Mouse (Mus musculus) inflammation-experienced regulatory T-cells, adult 6 months (primary cell): ENCODE data around the gene Cnnm1. TPM values are rescaled to one million over a fixed set of nuclear protein-coding genes. Genes with fewer than 3 reads are reported as not detected.

Experiments
- ATAC-seq: one replicate; pipeline ENCODE4 v1.8.0; 2017
- polyA plus RNA-seq, 3 experiments: library from polyadenylated mRNA; unstranded; fragments of 100-300 nt; shearing (Covaris generic); gene quantifications; one replicate each; pipeline ENCODE4 v1.2.1; 2017

Gene Cnnm1
- not detected for polyA plus RNA-seq

DNA sequence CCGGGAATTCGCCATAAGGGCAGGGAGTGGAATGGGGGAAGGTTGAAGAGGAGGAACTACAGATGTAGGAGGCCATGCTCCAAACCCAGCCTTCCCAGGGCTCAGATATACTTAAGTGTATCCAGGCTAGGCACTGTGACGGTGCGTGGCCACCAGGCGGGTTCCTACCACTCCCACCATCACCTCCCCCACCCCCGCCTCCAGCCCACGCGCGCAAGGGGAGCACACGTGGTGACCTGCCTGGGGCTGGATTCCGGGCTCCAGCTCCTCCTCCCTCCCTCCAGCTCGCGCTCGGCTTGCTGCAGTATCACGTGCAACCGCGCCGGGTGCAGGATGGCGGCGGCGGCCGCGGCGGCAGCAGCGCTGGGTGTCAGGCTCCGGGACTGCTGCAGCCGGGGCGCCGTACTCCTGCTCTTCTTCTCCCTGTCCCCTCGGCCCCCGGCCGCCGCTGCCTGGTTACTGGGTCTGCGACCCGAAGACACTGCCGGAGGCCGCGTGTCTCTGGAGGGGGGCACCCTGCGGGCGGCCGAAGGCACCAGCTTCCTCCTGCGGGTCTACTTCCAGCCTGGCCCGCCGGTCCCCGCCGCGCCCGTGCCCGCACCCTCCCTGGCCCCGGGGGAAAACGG lies at the start of gene Cnnm1:
TSS of gene Cnnm1 (plus strand) at position 325 of the 626 bp plus-strand sequence.
- no peak for ATAC-seq

DNA sequence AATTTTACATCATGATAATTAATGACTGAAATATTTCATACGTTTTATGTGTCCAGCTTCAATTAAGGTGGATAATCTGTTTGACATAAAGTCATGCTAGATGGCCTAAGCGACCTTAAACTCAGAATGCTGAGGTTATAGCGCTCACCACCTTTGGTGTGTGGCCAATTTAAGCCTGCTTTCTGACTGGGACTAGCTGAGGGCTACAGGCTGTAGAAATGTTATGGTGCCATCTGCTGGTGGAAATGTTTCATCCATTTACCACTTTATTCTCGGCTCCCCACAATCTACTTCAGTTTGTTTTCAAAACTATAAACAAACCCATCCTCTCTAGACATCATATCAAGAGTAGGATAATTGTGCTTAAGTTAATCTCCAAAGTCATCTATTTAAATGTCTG lies 43.9 kb upstream of the Cnnm1 start:
- ATAC-seq: no peak

DNA sequence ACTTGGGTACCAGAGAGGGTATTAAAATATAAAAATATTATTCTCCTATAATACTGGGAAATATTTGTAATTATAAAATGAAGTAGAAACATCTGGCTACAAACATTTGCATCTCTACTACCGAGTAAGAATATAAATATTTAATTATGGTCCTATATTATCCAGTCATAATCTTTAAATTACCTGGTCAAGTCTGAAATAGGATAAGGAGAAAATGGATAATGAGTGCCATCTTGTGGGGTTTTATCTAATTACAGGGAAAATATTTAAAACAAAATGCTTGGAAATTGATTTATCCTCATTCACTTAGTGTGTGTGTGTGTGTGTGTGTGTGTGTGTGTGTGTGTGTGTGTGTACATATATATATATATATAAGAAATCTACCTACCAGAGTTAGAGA lies 33.1 kb upstream of the Cnnm1 start:
- no peak for ATAC-seq

DNA sequence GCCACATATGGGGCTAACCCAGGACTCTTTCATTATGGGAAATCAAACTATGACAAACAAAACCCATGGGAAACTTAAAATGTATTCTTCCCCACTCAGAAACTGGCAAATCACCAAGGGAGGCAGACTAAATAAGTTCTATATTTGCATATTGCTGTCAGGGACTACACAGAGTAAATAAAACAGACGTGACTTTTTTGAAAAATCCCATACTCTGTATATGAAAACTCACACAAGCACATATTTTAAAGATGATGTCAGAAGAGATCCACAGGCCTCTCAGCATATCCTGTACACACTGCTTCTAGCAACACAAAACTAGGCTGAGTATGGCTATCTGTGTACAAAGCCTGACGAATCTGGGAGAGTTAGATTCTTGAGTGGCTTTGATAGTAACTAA lies 24.7 kb upstream of the Cnnm1 start:
- ATAC-seq: no peak

DNA sequence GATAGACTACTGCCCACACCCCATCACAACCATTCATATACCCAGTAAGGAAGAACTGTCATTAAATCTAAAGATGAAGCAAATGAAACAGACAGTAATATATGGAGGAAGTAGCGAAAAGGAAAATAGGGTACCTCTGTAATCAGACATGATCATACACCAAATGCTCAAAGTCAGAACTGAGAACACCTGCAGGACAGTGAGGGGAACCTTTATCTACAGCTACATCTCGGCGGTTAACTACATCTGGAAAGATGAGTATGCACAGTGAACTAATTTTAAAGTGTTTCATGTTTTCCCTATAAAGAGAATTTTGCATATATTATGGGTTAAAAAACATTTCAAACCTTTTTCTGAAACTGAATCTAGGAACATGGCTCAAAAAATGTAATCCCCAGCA lies 19.7 kb upstream of the Cnnm1 start:
- ATAC-seq: no peak

DNA sequence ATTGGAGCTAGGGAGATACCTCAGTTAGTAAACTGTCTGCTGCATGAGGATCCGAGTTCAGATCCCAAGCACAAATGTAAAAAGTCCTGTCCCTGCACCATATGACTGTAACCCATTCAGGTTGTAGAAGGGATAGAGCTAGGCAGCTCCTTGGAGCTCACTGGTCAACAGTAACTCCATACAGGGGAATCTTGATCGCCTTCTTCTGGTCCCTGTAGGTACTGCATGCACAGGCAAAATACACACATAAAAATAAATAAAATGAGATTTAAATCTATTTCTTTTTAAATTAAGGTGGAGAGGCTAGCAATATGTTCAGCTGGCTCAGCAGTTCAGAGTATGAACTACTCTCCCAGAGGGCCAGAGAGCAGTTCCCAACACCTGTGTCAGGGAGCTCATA lies 16.2 kb upstream of the Cnnm1 start:
- no peak for ATAC-seq

DNA sequence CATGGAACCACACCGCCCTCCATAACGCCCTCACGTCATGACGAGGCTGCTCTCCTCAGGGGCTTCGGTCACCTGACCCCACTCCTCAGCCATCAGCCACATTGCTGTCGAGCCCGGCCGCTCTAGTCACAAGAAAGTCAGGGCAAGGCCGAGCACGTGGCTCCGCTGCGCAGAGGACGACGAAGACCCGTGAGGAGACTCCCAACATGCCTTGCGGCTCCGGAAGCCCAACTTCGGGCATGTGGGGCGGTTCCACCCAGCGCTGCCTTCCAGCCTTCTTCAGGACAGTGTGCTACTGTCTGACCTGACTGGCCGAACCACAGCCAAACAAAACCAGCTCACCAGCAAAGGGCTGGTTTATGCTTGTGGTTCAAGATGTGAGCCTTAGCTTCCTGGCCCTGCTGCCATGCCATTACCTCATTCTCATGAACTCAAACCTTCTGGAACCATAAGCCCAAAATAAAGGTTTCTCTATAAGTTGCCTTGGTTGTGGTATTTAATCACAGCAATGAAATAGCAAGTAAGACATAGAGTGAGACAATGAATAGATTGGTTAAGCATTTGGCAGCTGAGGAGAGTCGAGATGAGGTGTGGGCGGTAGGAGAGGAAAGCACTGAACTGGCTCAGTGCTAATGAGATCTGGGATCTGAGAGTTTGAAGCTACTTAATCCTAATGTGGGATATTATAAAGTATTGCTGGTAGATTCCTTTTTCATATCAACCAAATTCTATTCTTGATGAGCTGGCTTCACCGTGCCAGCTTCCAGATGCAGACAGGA lies 12.6 kb upstream of the Cnnm1 start:
- no peak for ATAC-seq

DNA sequence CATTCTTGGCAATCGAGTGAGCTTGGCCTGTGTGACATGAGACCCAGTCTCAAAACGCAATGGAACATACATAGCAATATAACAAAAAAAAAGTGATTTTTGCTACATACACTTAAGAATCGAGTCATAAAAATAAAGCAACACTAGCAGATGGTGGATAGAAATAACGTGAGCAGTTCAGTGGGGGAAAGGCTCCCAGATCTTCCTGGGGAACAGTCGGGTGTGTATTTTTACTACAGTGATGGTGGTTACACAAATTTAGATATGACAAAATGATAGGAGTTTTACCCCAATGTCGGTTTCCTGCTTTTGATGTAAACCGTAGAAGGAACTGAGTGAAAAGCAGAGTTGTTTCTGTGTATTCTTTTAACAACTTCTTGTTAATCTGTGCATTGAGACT lies 990 bp upstream of the Cnnm1 start:
- no peak for ATAC-seq

DNA sequence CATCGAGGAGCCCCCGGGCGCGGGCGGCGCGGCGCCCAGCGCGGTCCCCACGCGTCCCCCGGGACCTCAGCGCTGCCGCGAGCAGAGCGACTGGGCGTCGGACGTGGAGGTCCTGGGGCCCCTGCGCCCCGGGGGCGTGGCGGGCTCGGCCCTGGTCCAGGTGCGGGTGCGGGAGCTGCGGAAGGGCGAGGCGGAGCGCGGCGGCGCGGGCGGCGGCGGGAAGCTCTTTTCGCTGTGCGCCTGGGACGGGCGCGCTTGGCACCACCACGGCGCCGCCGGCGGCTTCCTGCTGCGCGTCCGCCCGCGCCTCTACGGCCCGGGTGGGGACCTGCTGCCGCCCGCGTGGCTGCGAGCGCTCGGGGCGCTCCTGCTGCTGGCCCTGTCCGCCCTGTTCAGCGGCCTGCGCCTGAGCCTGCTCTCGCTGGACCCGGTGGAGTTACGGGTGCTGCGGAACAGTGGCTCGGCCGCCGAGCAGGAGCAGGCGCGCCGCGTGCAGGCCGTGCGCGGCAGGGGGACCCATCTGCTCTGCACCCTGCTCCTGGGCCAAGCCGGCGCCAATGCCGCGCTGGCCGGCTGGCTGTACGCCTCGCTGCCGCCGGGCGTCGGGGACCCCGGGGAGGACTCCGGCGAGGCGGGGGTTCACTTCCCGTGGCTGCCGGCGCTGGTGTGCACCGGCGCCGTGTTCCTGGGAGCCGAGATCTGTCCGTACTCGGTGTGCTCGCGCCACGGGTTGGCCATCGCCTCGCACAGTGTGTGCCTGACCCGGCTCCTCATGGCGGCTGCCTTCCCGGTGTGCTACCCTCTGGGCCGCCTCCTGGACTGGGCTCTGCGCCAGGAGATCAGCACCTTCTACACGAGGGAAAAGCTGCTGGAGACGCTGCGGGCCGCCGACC lies 778 bp downstream of the Cnnm1 start:
- no peak for ATAC-seq

DNA sequence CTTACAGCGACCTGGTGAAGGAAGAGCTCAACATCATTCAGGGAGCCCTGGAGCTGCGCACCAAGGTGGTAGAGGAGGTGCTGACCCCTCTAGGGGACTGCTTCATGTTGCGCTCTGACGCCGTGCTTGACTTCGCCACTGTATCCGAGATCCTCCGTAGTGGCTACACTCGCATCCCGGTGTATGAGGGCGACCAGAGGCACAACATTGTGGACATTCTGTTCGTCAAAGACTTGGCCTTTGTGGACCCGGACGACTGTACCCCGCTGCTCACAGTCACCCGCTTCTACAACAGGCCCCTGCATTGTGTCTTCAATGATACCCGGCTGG lies 1.4 kb downstream of the Cnnm1 start:
- ATAC-seq: no peak

DNA sequence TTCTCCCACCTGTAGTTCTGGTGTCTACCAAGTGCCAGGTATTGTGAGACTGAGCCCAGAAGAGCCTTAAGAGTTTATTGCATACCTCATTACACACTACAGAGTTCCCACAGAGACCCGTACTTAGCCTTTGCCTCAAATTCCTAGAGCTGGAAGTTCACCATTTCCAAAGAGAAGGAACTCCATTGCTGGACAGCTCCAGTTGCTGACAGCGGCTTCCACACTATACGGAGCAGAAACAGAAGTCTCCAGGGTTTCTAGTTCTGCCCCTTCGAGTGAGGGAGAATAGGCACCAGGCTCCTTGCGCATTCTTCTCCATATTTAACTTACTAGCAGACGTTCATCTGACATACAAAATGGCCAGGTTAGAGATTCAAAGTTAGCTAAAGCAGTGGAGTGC lies 2.0 kb downstream of the Cnnm1 start:
- ATAC-seq: no peak

DNA sequence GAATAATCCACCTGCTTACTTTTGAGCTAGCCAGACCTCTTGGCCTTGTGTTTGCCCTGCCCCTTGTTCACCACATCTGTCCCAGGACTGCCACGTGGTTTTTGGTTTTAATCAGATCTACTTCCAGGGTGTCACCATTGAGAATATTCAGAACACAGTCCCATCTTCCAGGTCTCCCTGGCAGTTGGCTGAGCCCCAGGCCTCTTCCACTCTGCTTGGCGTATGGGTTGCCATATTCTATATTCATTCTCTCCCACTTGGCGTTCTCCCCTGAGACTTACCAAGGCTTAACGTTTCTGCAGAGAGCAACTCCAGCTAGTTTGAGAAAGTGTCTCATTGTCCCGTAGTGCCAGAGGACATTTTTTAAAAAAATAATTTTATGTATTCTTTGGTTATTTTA lies 2.7 kb downstream of the Cnnm1 start:
- ATAC-seq: no peak

DNA sequence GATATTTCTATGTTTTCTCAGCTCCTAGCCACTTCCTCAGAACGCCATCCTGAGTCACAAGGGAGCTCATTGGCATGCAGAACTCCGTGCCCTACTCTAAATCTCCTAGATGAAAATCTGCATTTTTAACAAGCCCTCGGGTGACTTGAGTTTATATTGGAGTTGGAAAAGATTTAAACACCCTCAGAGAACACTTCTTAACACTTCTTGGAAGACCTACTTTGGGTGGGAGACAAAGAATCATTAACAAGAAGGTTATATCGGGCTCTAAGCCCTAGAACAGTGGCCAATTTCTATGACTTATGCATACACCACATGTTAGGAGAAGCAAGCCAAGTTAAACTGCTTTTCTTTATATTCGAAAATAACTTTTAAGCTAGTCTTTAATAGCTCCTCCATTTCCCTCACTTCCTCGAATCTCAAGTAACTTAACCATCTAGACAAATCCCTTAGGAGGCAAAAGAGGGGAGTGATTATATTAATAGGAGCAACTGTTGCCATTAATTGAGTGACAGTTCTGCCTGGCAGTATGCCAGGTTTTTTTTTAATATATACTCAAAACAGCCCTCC lies 4.5 kb downstream of the Cnnm1 start:
- ATAC-seq: no peak

DNA sequence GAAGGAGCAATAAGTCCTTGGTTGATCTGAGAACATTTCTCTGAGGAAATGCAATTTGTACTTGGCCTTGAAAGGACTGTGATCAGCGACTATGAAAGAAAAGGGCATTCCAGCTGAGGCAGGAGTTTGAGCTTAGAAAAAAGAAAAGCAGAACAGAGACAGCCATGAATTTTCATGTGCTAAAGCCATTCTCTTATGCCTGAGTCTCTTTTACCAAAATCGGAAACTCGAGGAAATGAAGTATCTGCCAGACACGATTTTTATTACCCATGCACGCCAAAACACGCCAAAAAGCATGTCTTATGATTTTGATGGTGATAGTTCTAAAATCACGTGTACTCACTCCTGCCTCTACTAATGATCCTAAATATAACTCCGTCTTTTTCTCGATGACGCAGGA lies 11.3 kb downstream of the Cnnm1 start:
- no peak for ATAC-seq

DNA sequence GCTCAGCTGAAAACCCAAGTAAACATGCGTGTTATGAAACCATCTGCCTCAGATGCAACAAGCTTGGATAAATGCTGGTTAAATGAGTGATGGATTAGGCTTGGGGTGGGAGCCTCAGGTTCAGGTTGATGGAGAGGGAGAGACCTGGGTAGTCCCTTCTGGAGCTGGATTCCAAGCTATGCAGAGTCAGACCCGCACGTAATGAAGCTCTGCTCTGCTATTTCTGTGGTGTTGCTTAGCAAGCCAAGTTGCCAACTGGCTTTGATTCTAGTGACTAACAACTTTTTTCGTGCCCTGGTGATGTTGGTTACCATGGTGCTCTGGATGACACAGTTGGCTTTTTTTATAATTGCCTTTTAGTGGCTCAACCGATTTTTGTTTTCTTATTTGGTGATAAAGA lies 11.9 kb downstream of the Cnnm1 start:
- no peak for ATAC-seq

DNA sequence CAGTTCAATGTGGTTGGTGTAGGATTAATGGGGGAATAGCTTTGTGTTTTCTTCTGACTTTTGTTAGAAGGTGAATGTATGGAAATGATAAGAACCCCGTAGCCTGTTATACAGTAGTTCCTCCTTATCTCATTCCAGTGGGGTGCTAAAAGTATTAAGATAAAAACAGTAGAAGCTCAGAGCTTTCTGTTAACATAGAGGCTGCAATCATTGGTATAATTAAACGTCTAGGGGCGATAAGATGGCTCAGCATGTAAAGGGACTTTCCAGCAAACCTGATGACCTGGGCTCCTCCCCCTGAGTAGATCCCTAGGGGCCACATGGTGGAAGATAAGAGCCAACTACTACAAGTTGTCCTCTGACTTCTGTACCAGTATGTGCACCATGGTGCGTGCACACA lies 12.8 kb downstream of the Cnnm1 start:
- no peak for ATAC-seq

DNA sequence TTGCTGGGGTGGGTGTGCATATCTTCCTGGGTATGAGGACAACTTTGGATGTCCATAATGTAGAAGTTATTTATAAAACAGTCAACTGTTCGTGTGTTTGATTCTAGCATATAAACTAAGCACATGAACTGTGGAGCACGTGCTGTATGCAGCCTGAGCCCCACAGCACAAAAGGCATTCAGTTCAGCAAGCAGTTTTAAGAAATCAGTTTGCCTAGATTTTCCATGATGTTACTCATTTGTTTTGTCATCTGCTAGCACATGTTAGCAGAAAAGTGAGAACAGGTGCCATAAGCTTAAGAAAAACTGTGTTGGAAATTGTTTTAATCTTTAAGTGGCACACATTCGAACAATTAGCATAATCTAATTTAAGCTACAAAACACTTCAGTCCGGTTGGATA lies 19.7 kb downstream of the Cnnm1 start:
- ATAC-seq: no peak

DNA sequence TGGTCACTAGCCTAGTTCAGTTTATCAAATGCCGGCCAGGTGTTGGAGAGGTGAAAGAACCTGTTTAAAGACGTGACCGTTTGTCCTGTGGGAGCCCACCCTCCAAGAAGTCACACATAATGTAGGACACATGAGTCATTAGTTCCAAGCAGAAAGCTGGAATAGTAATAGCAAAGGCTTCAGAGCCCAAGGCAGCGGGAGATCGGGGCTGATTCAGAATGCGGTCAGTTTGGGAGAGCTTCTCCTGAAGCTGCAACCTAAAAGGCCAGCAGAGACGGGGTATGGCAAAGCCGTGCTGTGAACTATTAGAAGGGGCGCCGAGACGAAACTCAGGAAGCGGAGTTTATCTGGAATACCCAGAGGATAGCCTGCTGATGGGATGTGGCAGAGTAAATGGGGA lies 20.2 kb downstream of the Cnnm1 start:
- ATAC-seq: no peak

DNA sequence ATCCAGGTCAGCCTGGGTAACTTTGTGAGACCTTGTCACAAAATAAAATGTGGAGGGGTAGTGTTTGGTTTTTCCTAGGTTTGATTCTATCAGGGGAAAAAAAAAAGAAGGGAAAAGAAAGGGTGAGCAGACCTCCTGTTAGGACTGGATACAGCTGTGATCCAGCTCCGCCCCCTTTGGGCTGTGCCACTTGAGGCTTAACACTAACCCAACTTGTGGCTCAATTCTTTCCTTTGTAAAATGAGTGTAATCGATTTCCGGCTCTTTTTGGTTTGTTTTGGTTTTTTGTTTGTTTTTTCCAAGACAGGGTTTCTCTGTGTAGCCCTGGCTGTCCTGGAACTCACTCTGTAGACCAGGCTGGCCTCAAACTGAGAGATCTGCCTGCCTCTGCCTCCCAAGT lies 21.9 kb downstream of the Cnnm1 start:
- ATAC-seq: no peak

DNA sequence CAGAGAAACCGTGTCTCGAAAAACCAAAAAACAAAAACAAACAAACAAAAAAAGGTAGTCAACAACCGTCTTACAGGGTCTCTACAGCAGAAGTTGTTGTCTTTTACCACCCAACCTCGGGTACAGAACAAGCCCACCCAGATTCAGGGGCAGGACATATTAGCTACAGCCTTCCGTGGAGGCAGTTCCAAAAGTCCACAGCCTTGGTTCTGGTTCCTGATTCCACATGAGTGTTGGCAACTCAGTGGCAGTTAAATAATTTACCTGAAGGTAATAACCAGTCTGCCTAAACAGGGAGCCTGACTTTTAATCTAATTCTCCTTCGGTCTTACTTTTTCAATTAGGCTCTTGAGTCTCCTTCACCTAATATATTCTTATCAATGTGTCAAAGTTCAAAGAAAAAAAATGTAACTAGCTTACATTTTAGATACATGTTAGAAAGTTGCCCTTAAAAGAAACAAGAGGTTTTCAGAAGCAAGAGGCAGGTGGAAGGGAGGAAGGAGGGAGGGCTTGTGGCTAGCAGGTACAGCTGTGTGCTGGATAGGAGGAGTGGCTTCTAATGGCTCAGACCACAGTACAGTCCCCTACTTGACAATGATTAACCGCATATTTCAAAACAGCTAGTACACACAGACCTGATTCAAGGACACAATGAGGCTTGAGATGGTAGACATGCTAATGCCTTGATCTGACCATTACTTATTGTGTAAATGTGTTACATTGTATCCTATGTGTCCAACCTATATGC lies 23.5 kb downstream of the Cnnm1 start:
- ATAC-seq: no peak

DNA sequence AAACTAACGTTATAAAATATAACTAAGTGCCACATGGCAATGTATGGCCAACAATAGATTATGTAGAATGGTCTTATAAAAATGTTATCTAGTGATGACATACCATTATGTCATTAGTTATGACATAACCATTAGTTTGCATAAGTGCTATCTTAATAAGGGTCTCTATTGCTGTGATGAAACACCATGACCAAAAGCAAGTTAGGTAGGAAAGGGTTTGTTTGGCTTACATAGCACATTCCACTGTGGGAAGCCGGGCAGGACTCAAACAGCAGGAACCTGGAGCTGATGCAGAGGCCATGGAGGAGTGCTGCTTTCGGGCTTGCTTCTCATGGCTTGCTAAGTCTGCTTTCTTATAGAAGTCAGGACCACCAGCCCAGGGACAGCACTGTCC lies 24.1 kb downstream of the Cnnm1 start:
- ATAC-seq: no peak

DNA sequence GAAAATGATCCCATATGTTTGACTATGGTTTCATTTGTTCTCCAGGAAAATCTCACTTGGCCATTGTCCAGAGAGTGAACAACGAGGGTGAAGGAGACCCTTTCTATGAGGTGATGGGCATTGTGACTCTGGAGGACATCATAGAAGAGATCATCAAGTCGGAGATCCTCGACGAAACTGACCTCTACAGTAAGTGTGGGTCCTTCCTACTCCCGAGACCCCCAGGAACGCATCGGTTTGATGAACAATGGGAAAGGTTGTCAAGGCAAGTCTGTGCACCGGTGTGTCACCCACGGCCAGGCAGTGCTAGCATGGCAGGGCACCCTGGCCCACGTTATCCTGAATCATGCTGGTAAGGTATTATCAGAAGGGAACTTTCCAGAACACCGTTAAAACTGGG lies 24.8 kb downstream of the Cnnm1 start:
- ATAC-seq: no peak
